Mouse (Mus musculus): ENCODE measurements around the gene Olfr1375. TPM values are rescaled to one million over a fixed set of nuclear protein-coding genes. Genes with fewer than 3 reads are reported as not detected.
"Not testable (repeated sequence)": the region's sequence is repeated elsewhere in the genome, so short reads cannot be mapped to it uniquely, and the experiment has no call there.

Olfr1375 gene
- polyA plus RNA-seq (2014; fragmentation: Nextera tagmentation; extraction: Ambion mirVana), result not detected in 2 replicates

DNA sequence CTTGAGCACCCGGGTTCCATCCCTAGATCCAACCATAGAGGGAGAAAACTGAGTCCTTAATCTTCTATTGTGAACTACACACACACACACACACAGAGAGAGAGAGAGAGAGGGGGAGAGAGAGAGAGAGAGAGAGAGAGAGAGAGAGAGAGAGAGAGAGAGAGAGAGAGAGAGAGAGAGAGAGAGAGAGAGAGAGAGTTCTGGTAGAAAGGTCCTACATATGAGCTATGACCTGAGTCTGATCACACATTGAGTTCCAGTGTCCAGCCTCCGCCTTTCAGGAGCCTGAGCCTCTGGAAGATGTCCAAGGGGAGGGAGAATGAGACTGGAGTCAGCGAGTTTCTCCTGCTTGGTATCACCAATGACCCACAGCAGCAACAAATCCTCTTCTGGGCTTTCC lies at the start of gene Olfr1375:
Gene Olfr1375 (plus strand): TSS at position 301 of the 400 bp plus-strand sequence.
- not testable (repeated sequence) for H3K27ac ChIP-seq (ENCODE audit: low read depth, low read length); H3K4me1 ChIP-seq (ENCODE audit: control insufficient read depth, insufficient read depth, low read length); H3K4me3 ChIP-seq (ENCODE audit: low read length); H3K27me3 ChIP-seq (ENCODE audit: control insufficient read depth, insufficient read depth, low read length); ATAC-seq (ENCODE audit: low FRiP score, low TSS enrichment); H3K9me3 ChIP-seq (ENCODE audit: control insufficient read depth, low read length); H3K4me2 ChIP-seq (replicated peaks; ENCODE audit: low read depth, low read length); H3K9ac ChIP-seq (ENCODE audit: low read depth, low read length); H3K36me3 ChIP-seq (ENCODE audit: control insufficient read depth, insufficient read depth, low read length)
- WGBS, result 73% methylated on average over 3 of the region's 3 CpGs

DNA sequence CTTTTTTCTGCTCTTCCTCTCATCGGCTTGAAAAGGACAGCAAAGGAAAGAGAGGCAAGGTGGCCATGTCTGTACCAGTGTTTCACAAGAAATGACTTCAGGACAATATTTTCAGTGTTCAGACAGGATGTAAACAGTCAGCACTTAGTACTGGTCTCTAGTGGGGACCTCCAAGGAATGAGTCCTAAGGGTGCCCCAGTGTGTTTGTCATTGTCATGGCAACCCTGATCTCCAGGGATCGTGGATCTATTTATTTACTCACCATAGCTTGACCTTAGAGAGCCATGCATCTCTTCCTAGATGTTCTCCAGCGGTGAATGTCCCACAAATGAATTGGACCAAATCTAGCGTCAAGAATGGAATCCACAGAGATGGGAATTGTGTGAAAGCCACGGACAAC lies 44.6 kb upstream of the Olfr1375 start, which contains the start of gene Olfr51:
Gene Olfr51 (plus strand): TSS at position 301 of the 400 bp plus-strand sequence.
- ATAC-seq (ENCODE audit: low FRiP score, low TSS enrichment), result no peak
- H3K27me3 ChIP-seq (ENCODE audit: control insufficient read depth, insufficient read depth, low read length), result no peaks in the 10 kb centered on the region
- no peak within 1 kb of the TSS for H3K27ac ChIP-seq (ENCODE audit: low read depth, low read length)
- H3K4me2 ChIP-seq (replicated peaks; ENCODE audit: low read depth, low read length), result no peak within 1 kb of the TSS
- no peak within 1 kb of the TSS for H3K4me3 ChIP-seq (ENCODE audit: low read length)
- H3K9me3 ChIP-seq (ENCODE audit: control insufficient read depth, low read length), result no peaks in the 10 kb centered on the region
- no peaks in the 10 kb centered on the region for H3K4me1 ChIP-seq (ENCODE audit: control insufficient read depth, insufficient read depth, low read length)
- no peak within 1 kb of the TSS for H3K9ac ChIP-seq (ENCODE audit: low read depth, low read length)
- H3K36me3 ChIP-seq (ENCODE audit: control insufficient read depth, insufficient read depth, low read length), result no peaks in the 10 kb centered on the region
- 86% methylated on average over 5 of the region's 5 CpGs for WGBS

DNA sequence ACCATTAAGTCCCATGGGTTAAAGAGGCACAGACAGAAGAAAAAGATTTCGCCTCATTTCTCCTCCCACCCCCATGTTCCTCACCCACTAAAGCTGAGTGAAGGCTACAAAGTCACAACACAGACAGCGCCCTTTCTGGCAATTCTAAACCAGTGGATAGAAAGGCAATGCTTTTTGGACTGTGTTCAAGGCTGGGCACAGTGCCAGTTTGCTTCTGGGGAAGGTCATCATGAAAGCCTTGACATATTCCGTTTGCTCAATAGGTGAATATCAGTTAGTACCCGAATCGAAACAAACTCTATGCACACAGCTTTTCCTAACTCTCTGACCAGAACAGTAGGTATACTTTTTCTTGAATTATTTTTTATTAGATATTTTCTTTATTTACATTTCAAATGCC lies 36.1 kb upstream of the Olfr1375 start:
- no peak for ATAC-seq (ENCODE audit: low FRiP score, low TSS enrichment)
- Histone ChIP-seq H3K9me3 (ENCODE audit: control insufficient read depth, low read length) (no peaks in the 10 kb centered on the region), H3K36me3 (ENCODE audit: control insufficient read depth, insufficient read depth, low read length) (no peaks in the 10 kb centered on the region), H3K27me3 (ENCODE audit: control insufficient read depth, insufficient read depth, low read length) (no peaks in the 10 kb centered on the region), H3K4me1 (ENCODE audit: control insufficient read depth, insufficient read depth, low read length) (no peaks in the 10 kb centered on the region), H3K9ac (ENCODE audit: low read depth, low read length) (no peak overlapping the region), H3K4me3 (ENCODE audit: low read length) (no peak overlapping the region), H3K27ac (ENCODE audit: low read depth, low read length) (no peak overlapping the region), H3K4me2 (replicated peaks; ENCODE audit: low read depth, low read length) (no peak overlapping the region)
- 70% methylated on average over 5 of the region's 5 CpGs for WGBS

DNA sequence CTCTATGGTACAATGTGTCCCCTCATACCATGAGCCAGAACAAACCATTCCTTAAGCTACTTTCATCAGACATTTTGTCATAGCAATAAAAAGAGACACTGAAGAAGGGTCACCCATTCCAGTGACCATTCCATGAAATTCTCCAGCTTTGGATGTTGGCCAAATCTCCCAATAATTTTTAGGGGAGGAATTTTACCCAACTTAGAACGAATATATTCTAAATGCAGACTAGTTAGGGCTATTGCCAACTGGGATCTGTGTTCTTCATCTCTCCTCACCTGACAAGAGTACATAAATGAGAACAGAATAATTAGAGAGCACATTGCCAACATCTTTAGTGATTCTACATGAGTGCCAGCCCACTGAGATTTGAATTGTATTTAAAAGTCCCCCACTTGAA lies 34.0 kb upstream of the Olfr1375 start, which contains the start of gene Olfr54:
Gene Olfr54 (plus strand): TSS at position 301 of the 400 bp plus-strand sequence.
- no peak within 1 kb of the TSS for H3K27ac ChIP-seq (ENCODE audit: low read depth, low read length)
- no peaks in the 10 kb centered on the region for H3K9me3 ChIP-seq (ENCODE audit: control insufficient read depth, low read length)
- no peak within 1 kb of the TSS for H3K4me3 ChIP-seq (ENCODE audit: low read length)
- H3K4me2 ChIP-seq (replicated peaks; ENCODE audit: low read depth, low read length), result no peak within 1 kb of the TSS
- 68% methylated on average over 1 of the region's 1 CpGs for WGBS
- H3K4me1 ChIP-seq (ENCODE audit: control insufficient read depth, insufficient read depth, low read length), result no peaks in the 10 kb centered on the region
- ATAC-seq (ENCODE audit: low FRiP score, low TSS enrichment), result no peak
- no peak within 1 kb of the TSS for H3K9ac ChIP-seq (ENCODE audit: low read depth, low read length)
- no peaks in the 10 kb centered on the region for H3K36me3 ChIP-seq (ENCODE audit: control insufficient read depth, insufficient read depth, low read length)
- H3K27me3 ChIP-seq (ENCODE audit: control insufficient read depth, insufficient read depth, low read length), result no peaks in the 10 kb centered on the region

DNA sequence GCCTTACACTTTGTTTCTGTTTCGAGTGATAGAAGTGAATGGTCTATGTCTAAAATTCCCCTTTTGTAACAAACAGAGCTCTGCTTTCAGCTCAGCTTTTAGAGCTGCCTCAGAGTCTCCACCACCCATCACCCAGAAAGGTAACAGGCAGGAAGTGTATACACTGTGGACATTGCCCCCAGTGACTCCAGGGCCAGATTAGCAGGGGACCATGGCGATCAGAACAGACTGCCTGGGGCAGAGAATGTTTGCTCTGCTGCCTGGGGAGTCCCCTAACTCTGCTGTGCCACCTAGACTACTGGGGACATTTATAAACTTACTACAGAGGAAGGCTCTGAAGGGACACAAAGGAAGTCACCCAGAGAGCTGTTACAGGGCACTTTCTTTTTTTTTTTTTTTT lies 31.6 kb upstream of the Olfr1375 start:
- no peak overlapping the region for H3K4me3 ChIP-seq (ENCODE audit: low read length)
- H3K27me3 ChIP-seq (ENCODE audit: control insufficient read depth, insufficient read depth, low read length), result no peaks in the 10 kb centered on the region
- H3K4me1 ChIP-seq (ENCODE audit: control insufficient read depth, insufficient read depth, low read length), result no peaks in the 10 kb centered on the region
- no peak overlapping the region for H3K9ac ChIP-seq (ENCODE audit: low read depth, low read length)
- WGBS, result 60% methylated on average over 2 of the region's 2 CpGs
- no peak overlapping the region for H3K4me2 ChIP-seq (replicated peaks; ENCODE audit: low read depth, low read length)
- H3K9me3 ChIP-seq (ENCODE audit: control insufficient read depth, low read length), result no peaks in the 10 kb centered on the region
- H3K27ac ChIP-seq (ENCODE audit: low read depth, low read length), result no peak overlapping the region
- ATAC-seq (ENCODE audit: low FRiP score, low TSS enrichment), result no peak
- H3K36me3 ChIP-seq (ENCODE audit: control insufficient read depth, insufficient read depth, low read length), result no peaks in the 10 kb centered on the region

DNA sequence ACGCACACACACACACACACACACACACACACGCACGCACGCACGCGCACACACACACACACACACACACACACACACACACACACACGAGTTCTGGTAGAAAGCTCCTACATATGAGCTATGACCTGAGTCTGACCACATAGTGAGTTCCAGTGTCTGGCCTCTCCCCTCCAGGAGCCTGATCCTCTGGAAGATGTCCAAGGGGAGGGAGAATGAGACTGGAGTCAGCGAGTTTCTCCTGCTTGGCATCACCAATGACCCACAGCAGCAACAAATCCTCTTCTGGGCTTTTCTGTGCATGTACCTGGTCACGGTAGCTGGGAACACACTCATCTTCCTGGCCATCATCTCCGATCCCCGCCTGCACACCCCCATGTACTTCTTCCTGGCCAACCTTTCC lies 21.1 kb upstream of the Olfr1375 start:
- not testable (repeated sequence) for H3K27ac ChIP-seq (ENCODE audit: low read depth, low read length); H3K9ac ChIP-seq (ENCODE audit: low read depth, low read length); ATAC-seq (ENCODE audit: low FRiP score, low TSS enrichment); H3K9me3 ChIP-seq (ENCODE audit: control insufficient read depth, low read length); H3K27me3 ChIP-seq (ENCODE audit: control insufficient read depth, insufficient read depth, low read length); H3K4me3 ChIP-seq (ENCODE audit: low read length); H3K4me1 ChIP-seq (ENCODE audit: control insufficient read depth, insufficient read depth, low read length); H3K4me2 ChIP-seq (replicated peaks; ENCODE audit: low read depth, low read length); H3K36me3 ChIP-seq (ENCODE audit: control insufficient read depth, insufficient read depth, low read length)
- WGBS, result 89% methylated on average over 11 of the region's 11 CpGs

DNA sequence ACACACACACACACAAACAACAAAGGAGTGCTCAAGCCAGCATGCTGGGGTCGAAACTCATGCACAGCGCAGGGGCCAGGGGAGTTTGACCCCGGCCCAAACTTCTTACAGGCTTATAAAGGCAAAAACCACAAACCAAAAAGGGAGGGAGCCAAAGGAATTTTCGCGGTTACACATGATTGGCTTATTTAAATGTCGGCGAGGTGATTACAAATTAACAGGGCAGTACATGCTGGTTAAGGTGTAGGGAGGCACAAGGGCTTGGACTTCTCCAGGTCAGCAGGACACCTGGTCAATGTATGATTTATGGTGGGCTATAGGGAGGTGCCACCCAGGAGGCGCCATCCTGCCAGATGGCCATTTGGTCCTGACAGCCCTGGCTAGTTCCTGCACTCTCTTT lies 18.5 kb upstream of the Olfr1375 start:
- not testable (repeated sequence) for H3K4me3 ChIP-seq (ENCODE audit: low read length); ATAC-seq (ENCODE audit: low FRiP score, low TSS enrichment); H3K4me2 ChIP-seq (replicated peaks; ENCODE audit: low read depth, low read length); H3K4me1 ChIP-seq (ENCODE audit: control insufficient read depth, insufficient read depth, low read length); H3K9ac ChIP-seq (ENCODE audit: low read depth, low read length); H3K36me3 ChIP-seq (ENCODE audit: control insufficient read depth, insufficient read depth, low read length); H3K27me3 ChIP-seq (ENCODE audit: control insufficient read depth, insufficient read depth, low read length); H3K27ac ChIP-seq (ENCODE audit: low read depth, low read length); H3K9me3 ChIP-seq (ENCODE audit: control insufficient read depth, low read length)
- 36% methylated on average over 8 of the region's 8 CpGs for WGBS

DNA sequence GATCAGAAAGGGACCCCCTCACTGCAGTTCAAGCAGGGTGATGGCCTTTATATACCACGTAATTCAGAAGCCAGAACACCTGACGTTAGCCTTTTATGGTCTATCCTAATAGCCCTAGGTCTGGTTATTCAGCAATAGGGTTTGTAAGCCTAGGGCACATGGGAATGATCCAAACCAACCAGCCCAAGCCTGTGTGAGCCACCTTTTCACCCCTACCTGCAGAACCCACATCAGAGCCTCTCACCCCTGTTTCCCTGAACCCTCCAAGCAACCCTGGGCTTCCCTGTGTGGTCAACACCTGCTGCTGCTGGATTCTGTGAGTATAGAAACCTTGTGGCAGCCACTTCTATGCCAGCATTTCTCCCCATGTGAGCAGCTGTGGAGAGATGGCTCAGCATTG lies 17.7 kb upstream of the Olfr1375 start:
- H3K4me1 ChIP-seq (ENCODE audit: control insufficient read depth, insufficient read depth, low read length), result no peaks in the 10 kb centered on the region
- no peak overlapping the region for H3K4me3 ChIP-seq (ENCODE audit: low read length)
- 46% methylated on average over 2 of the region's 2 CpGs for WGBS
- no peak for ATAC-seq (ENCODE audit: low FRiP score, low TSS enrichment)
- no peak overlapping the region for H3K27ac ChIP-seq (ENCODE audit: low read depth, low read length)
- H3K27me3 ChIP-seq (ENCODE audit: control insufficient read depth, insufficient read depth, low read length), result no peaks in the 10 kb centered on the region
- no peak overlapping the region for H3K4me2 ChIP-seq (replicated peaks; ENCODE audit: low read depth, low read length)
- no peak overlapping the region for H3K9ac ChIP-seq (ENCODE audit: low read depth, low read length)
- no peaks in the 10 kb centered on the region for H3K9me3 ChIP-seq (ENCODE audit: control insufficient read depth, low read length)
- no peaks in the 10 kb centered on the region for H3K36me3 ChIP-seq (ENCODE audit: control insufficient read depth, insufficient read depth, low read length)

DNA sequence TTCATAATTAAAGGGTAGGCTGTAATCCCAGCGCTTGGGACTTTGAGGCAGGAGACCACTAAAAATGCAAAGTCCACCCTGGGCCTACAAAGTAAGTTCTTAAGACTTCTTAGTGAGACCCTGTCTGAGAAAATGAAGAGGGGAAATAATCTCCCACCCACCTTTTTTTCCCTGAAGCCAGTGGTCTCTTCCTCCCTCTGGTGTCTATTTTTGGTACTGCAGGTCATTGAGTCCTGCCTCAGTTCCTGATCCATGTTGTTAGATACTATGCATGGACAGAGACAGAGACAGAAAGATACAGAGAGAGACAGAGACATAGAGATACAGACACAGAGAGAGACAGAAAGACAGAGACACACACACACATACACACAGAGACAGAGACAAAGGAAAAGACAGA lies 15.1 kb upstream of the Olfr1375 start:
- H3K36me3 ChIP-seq (ENCODE audit: control insufficient read depth, insufficient read depth, low read length), result no peaks in the 10 kb centered on the region
- H3K9ac ChIP-seq (ENCODE audit: low read depth, low read length), result no peak overlapping the region
- no peaks in the 10 kb centered on the region for H3K4me1 ChIP-seq (ENCODE audit: control insufficient read depth, insufficient read depth, low read length)
- WGBS, result 23% methylated on average over 1 of the region's 1 CpGs
- H3K27ac ChIP-seq (ENCODE audit: low read depth, low read length), result no peak overlapping the region
- no peak overlapping the region for H3K4me2 ChIP-seq (replicated peaks; ENCODE audit: low read depth, low read length)
- H3K9me3 ChIP-seq (ENCODE audit: control insufficient read depth, low read length), result no peaks in the 10 kb centered on the region
- no peak for ATAC-seq (ENCODE audit: low FRiP score, low TSS enrichment)
- no peak overlapping the region for H3K4me3 ChIP-seq (ENCODE audit: low read length)
- no peaks in the 10 kb centered on the region for H3K27me3 ChIP-seq (ENCODE audit: control insufficient read depth, insufficient read depth, low read length)

DNA sequence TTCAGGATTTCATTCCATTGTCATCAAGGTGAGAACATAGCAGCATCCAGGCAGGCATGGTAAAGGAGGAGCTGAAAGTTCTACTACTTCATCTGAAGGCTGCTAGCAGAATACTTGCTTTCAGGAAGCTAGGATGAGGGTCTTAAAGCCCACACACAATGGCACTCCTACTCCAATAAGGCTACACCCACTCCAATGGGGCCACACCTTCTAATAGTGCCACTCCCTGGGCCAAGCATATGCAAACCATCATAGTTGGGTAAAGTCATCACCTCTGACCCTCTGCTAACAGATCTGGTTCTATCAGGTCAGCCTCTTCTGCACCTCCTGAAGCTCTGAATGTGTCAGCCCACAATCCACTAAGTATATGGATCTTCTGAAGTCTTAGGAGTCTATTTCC lies 13.8 kb upstream of the Olfr1375 start:
- not testable (repeated sequence) for H3K27ac ChIP-seq (ENCODE audit: low read depth, low read length); H3K27me3 ChIP-seq (ENCODE audit: control insufficient read depth, insufficient read depth, low read length); H3K36me3 ChIP-seq (ENCODE audit: control insufficient read depth, insufficient read depth, low read length); H3K9me3 ChIP-seq (ENCODE audit: control insufficient read depth, low read length); ATAC-seq (ENCODE audit: low FRiP score, low TSS enrichment); H3K4me2 ChIP-seq (replicated peaks; ENCODE audit: low read depth, low read length); H3K9ac ChIP-seq (ENCODE audit: low read depth, low read length); H3K4me1 ChIP-seq (ENCODE audit: control insufficient read depth, insufficient read depth, low read length); H3K4me3 ChIP-seq (ENCODE audit: low read length)
